Mouse (Mus musculus) neural tube, embryonic 12.5 days (tissue): ENCODE measurements around the gene Pepd. TPM values are rescaled to one million over a fixed set of nuclear protein-coding genes. Genes with fewer than 3 reads are reported as not detected.

Source experiments
- ATAC-seq: fragments of 200-750 bp; cut with Nextera tagmentation; 2 replicates; pipeline ENCODE4 v1.8.0; 2017; ENCODE audit warnings: low read depth, mild to moderate bottlenecking, moderate TSS enrichment, moderate library complexity; ENCODE audit not compliant: low FRiP score
- H3K27ac ChIP-seq: fragments of 300-500 bp; sonication (generic); 2 replicates; pipeline ENCODE4 v1.5.1; 2016
- H3K27me3 ChIP-seq: fragments of 300-500 bp; sonication (generic); replicated peaks from 2 replicates; pipeline ENCODE4 v1.6.1; 2016; ENCODE audit warnings: mild to moderate bottlenecking
- H3K36me3 ChIP-seq: fragments of 300-500 bp; sonication (generic); 2 replicates; pipeline ENCODE4 v1.6.1; 2016; ENCODE audit warnings: mild to moderate bottlenecking
- H3K4me1 ChIP-seq: fragments of 300-500 bp; sonication (generic); 2 replicates; pipeline ENCODE4 v1.6.1; 2016
- H3K4me2 ChIP-seq: fragments of 300-500 bp; sonication (generic); replicated peaks from 2 replicates; pipeline ENCODE4 v1.6.1; 2016; ENCODE audit warnings: mild to moderate bottlenecking
- H3K4me3 ChIP-seq: fragments of 300-500 bp; sonication (generic); 2 replicates; pipeline ENCODE4 v1.5.1; 2016
- H3K9ac ChIP-seq: fragments of 300-500 bp; sonication (generic); 2 replicates; pipeline ENCODE4 v1.6.1; 2016; ENCODE audit warnings: mild to moderate bottlenecking
- H3K9me3 ChIP-seq: fragments of 300-500 bp; sonication (generic); 2 replicates; pipeline ENCODE4 v1.6.1; 2016; ENCODE audit warnings: mild to moderate bottlenecking
- WGBS: fragments of 180-500 bp; shearing (Covaris S2); methylation state at CpG from one replicate; pipeline ENCODE4 v1.1.7; 2016; 5-methylcytosine and 5-hydroxymethylcytosine counted together
- polyA plus RNA-seq: library from polyadenylated mRNA; unstranded; fragments of >200 nt; fragmentation: Nextera tagmentation; extraction: Ambion mirVana; gene quantifications from 2 replicates; pipeline ENCODE4 v1.2.1, GENCODE M21; 2016

Gene Pepd
- polyA plus RNA-seq, 1 experiment from 2014 or later, result 67.1 TPM

- Histone ChIP-seq H3K4me3 (peak overlapping the region; percentile 97), H3K27ac (peak overlapping the region; percentile 84), H3K4me2 (peak overlapping the region; percentile 80), H3K9ac (peak overlapping the region; percentile 92), H3K27me3 (no peaks in the 10 kb centered on the region), H3K4me1 (peaks cover 16% of the 10 kb centered on the region), H3K9me3 (no peaks in the 10 kb centered on the region), H3K36me3 (no peaks in the 10 kb centered on the region)
- WGBS, result under 1% methylated on average over 72 of the region's 77 CpGs
- peak; percentile 85 for ATAC-seq
Observed at GRCm38 (mm10) chr7:35055619-35056435, 143.6 kb downstream of the Pepd start.

DNA sequence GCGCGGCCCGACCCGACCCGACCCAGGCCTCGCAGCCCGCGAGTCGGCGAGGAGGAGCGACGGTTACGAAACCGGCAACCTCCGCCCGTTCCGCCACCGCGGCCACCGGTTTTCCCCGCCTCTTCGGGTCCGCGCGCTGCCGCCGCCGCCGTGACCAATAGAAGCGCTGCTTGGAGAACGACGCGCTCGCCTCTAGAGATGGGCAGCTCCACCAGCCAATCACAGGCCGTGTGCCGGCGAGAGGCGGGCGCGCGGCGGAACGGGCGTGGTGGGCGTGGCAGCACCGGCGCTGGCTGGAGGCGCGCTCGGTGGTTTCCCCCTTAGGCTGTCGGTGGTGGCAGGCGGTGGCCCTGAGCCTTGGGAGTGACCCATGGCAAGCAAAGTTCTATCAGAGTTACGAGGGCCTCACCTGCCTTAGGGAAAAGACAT lies 144.3 kb downstream of the Pepd start, which contains the start of gene Cebpg:
TSS of gene Cebpg (minus strand) at position 138 of the 429 bp plus-strand sequence.
- Histone ChIP-seq H3K4me3 (peak within 1 kb of the TSS; percentile 97), H3K36me3 (no peaks in the 10 kb centered on the region), H3K4me2 (peak within 1 kb of the TSS; percentile 80), H3K9me3 (no peaks in the 10 kb centered on the region), H3K4me1 (peaks cover 16% of the 10 kb centered on the region), H3K9ac (peak within 1 kb of the TSS; percentile 92), H3K27ac (peak within 1 kb of the TSS; percentile 84), H3K27me3 (no peaks in the 10 kb centered on the region)
- ATAC-seq, result peak; percentile 100
- under 1% methylated on average over 53 of the region's 53 CpGs for WGBS

DNA sequence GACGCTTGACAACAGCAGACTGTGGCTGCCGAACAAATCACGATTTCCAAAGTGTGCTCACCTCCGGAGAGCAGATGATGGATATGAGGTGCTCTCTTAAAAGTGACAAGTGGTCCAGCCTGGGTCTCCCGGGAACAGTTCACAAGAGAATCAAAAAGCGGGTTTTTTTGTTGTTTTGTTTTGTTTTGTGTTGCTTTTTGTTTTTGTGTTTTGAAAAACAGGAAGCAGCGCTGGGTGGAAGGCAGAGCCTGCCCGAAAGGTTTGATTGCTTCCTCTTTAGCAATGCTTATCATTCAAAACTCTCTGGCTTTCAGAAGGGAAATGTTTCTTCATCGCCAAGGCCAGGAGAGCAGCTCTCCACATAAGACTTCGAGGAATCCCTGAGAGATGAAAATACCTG lies 144.8 kb downstream of the Pepd start:
- no peak for ATAC-seq
- H3K4me2 ChIP-seq, result peak overlapping the region; percentile 80
- H3K36me3 ChIP-seq, result no peaks in the 10 kb centered on the region
- peaks cover 16% of the 10 kb centered on the region for H3K4me1 ChIP-seq
- 26% methylated on average over 10 of the region's 10 CpGs for WGBS
- no peak overlapping the region for H3K27ac ChIP-seq
- peak overlapping the region; percentile 97 for H3K4me3 ChIP-seq
- peak overlapping the region; percentile 92 for H3K9ac ChIP-seq
- H3K27me3 ChIP-seq, result no peaks in the 10 kb centered on the region
- H3K9me3 ChIP-seq, result no peaks in the 10 kb centered on the region

DNA sequence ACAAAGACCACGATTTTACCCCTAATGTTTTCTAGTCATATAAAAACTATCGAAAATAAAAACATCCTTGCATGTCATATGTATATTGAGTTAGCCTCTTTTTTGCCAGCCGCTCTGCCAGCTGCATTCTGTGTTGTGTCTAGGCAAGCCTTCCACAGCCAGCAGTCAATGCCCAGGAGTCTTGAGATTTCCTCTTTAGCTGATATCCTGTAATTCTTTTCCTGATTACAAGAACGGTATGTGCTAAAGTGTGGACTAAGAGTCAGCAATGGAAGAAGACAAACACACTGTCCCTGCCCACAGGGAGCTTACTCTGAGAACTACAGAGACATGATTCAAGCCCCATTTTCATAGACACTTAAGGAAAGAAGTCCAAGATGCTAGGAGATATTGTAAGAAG lies 145.4 kb downstream of the Pepd start:
- no peaks in the 10 kb centered on the region for H3K9me3 ChIP-seq
- H3K4me3 ChIP-seq, result no peak overlapping the region
- peaks cover 16% of the 10 kb centered on the region for H3K4me1 ChIP-seq
- no peak overlapping the region for H3K27ac ChIP-seq
- no peaks in the 10 kb centered on the region for H3K27me3 ChIP-seq
- H3K36me3 ChIP-seq, result no peaks in the 10 kb centered on the region
- no peak for ATAC-seq
- whole genome bisulfite sequencing, result 89% methylated on average over 4 of the region's 4 CpGs
- no peak overlapping the region for H3K9ac ChIP-seq
- H3K4me2 ChIP-seq, result no peak overlapping the region

- Histone ChIP-seq H3K4me1 (peaks cover 16% of the 10 kb centered on the region), H3K9me3 (no peaks in the 10 kb centered on the region), H3K36me3 (no peaks in the 10 kb centered on the region), H3K27ac (no peak overlapping the region), H3K4me2 (no peak overlapping the region), H3K9ac (no peak overlapping the region), H3K27me3 (no peaks in the 10 kb centered on the region), H3K4me3 (no peak overlapping the region)
- 82% methylated on average over 1 of the region's 1 CpGs for WGBS
- ATAC-seq, result no peak
Observed at GRCm38 (mm10) chr7:35058329-35058728, 146.2 kb downstream of the Pepd start.

DNA sequence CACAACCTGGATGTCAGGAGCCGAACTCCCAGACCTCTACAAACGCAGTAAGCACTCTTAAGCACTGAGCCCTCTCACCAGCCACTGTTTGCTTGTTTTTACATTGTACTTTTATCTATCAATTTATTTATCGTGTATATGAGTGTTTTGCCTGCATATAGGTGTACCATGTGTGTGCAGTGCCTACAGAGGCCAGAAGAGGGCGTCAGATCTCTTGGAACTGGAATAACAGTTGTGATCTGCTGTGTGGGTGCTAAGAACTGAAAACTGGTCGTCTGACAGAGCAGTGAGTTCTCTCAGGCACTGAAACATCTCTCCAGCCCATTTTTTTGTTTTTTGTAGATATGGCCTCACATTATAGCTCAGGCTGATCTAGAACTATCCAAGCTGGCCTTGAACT lies 147.3 kb downstream of the Pepd start:
- Histone ChIP-seq H3K4me3 (no peak overlapping the region), H3K27ac (no peak overlapping the region), H3K27me3 (no peaks in the 10 kb centered on the region), H3K9me3 (no peaks in the 10 kb centered on the region), H3K4me2 (no peak overlapping the region), H3K9ac (no peak overlapping the region), H3K36me3 (no peaks in the 10 kb centered on the region), H3K4me1 (peaks cover 12% of the 10 kb centered on the region)
- 71% methylated on average over 5 of the region's 5 CpGs for WGBS
- ATAC-seq, result no peak

GRCm38 (mm10) chr7:35064286-35065258 lies 152.4 kb downstream of the Pepd start:
- Histone ChIP-seq H3K9me3 (no peaks in the 10 kb centered on the region), H3K4me2 (no peak overlapping the region), H3K36me3 (no peaks in the 10 kb centered on the region), H3K9ac (no peak overlapping the region), H3K27ac (no peak overlapping the region), H3K4me1 (peaks cover 10% of the 10 kb centered on the region; the same call in 1 of the 2 replicates), H3K27me3 (no peaks in the 10 kb centered on the region), H3K4me3 (no peak overlapping the region)
- WGBS, result 79% methylated on average over 14 of the region's 14 CpGs
- ATAC-seq, result no peak

GRCm38 (mm10) chr7:35065958-35066357 lies 153.8 kb downstream of the Pepd start:
- no peak overlapping the region for H3K27ac ChIP-seq
- no peak overlapping the region for H3K4me3 ChIP-seq
- no peak for ATAC-seq
- H3K27me3 ChIP-seq, result no peaks in the 10 kb centered on the region
- H3K9me3 ChIP-seq, result no peaks in the 10 kb centered on the region
- WGBS, result 83% methylated on average over 3 of the region's 3 CpGs
- H3K4me2 ChIP-seq, result no peak overlapping the region
- peaks cover 10% of the 10 kb centered on the region; the same call in 1 of the 2 replicates for H3K4me1 ChIP-seq
- no peaks in the 10 kb centered on the region for H3K36me3 ChIP-seq
- H3K9ac ChIP-seq, result no peak overlapping the region

DNA sequence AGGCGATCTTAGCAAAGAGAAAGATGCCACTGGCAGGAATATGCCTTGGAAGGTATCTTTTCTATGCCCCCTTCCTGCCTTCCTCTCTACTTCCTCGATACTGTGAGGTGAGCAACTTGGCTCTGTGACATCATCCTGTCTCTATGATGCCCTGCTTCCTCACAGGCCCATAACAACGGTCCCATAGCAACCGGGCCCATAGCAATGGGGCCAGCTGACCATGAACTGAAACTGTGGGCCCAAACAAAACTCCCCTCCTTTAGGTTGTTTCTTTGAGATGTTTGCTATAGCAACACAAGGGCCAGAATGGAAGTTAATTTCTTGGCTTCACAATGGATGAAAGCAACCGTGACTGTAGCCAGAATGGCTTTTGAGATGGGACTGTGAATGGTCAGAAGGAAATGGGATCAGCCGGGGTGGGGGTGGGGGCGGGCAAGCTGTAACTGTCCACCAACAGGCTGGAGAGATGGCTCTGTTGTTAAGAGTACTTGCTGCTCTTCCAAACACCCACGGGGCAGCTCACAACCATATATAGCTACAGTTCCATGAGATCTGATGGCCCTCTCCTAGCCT lies 154.5 kb downstream of the Pepd start:
- Histone ChIP-seq H3K9ac (no peak overlapping the region), H3K4me2 (peak overlapping the region; percentile 0; the same call in 1 of the 2 replicates), H3K36me3 (no peaks in the 10 kb centered on the region), H3K4me1 (peaks cover 10% of the 10 kb centered on the region; the same call in 1 of the 2 replicates), H3K9me3 (no peaks in the 10 kb centered on the region), H3K4me3 (no peak overlapping the region), H3K27me3 (no peaks in the 10 kb centered on the region), H3K27ac (no peak overlapping the region)
- ATAC-seq, result peak; percentile 76
- 47% methylated on average over 8 of the region's 8 CpGs for WGBS

DNA sequence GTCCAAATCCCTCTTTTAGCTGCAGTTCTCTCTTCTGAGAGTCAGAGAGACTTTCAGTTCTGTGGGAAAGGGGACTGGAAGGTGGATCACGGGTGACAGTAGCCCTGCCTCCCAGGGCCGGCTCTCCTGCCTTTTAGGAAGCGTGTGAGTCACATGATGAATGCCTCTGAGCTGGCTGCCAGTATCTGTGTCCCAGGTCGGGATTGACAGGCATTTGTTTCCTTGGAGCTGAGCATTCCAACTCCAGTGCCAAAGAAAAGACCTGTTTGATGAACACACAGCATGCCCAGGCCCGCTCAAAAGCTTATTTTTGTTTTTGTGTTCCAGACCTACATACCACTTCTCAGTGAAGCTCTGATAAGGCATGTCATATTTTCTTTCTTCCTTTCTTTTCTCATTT lies 164.5 kb downstream of the Pepd start:
- no peaks in the 10 kb centered on the region for H3K36me3 ChIP-seq
- H3K4me3 ChIP-seq, result no peak overlapping the region
- H3K4me2 ChIP-seq, result no peak overlapping the region
- ATAC-seq, result no peak
- H3K9ac ChIP-seq, result no peak overlapping the region
- WGBS, result 57% methylated on average over 5 of the region's 5 CpGs
- no peaks in the 10 kb centered on the region for H3K27me3 ChIP-seq
- H3K9me3 ChIP-seq, result no peaks in the 10 kb centered on the region
- no peak overlapping the region for H3K27ac ChIP-seq
- no peaks in the 10 kb centered on the region for H3K4me1 ChIP-seq

- WGBS, result 55% methylated on average over 10 of the region's 10 CpGs
- H3K4me2 ChIP-seq, result no peak overlapping the region
- ATAC-seq, result no peak
- H3K27me3 ChIP-seq, result peaks cover 7% of the 10 kb centered on the region
- H3K9me3 ChIP-seq, result no peaks in the 10 kb centered on the region
- H3K36me3 ChIP-seq, result no peaks in the 10 kb centered on the region
- H3K9ac ChIP-seq, result no peak overlapping the region
- no peak overlapping the region for H3K4me3 ChIP-seq
- 0 out of 2 replicates have a peak, but pooled peaks cover under 1% of the 10 kb centered on the region for H3K4me1 ChIP-seq
- no peak overlapping the region for H3K27ac ChIP-seq
Observed at GRCm38 (mm10) chr7:35080843-35081338, 168.7 kb downstream of the Pepd start.
